Mouse (Mus musculus): ENCODE measurements around the gene Wfdc18. TPM values are rescaled to one million over a fixed set of nuclear protein-coding genes. Genes with fewer than 3 reads are reported as not detected.

The Wfdc18 gene
- polyA plus RNA-seq, 1 experiment from 2014 or later: 1.6 TPM

DNA sequence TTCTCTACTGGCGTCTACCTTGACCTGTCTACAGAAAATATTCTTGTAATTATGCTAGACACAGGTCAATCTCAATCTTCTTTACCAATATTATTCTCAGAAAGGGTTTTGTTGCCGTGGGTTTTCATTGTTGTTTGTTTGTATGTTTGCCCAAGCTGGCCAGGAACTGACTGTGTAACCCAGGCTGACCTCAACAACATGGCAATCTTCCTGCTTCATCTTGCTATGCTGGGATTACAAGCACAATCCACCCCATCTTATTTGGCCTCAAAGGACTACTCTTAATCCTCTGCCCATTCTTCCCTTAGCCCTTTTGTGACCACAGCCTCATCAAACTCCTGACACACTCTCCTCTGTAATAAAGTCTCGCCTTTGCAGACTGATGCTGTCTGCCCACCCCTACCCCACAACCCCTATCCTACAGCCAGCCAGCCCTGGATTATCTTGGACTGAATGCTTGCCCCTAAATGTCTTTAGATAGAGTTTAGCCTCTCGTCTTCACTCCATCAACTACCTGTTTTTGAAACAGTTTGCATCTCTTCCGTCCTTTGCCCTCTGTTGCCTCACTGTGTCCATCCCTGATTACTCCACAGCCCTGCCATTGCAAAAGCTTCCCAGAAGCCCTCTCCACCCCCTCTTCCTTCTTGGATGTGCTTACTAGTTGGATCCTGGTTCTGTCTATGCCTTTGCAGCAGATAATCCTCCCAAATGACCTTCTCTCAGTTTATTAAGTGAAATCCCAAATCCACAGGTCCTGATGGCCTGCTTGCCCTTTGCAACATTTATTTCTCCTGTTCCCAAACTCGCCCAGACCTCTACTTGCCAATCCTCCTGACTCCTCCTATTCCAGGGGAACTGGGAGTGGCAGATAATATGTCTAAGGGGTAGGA, 38.8 kb downstream of the Wfdc18 start:
- Histone ChIP-seq H3K9ac (ENCODE audit: low read depth, low read length) (no peak overlapping the region), H3K9me3 (replicated peaks; ENCODE audit: control insufficient read depth, low read length) (no peaks in the 10 kb centered on the region), H3K4me2 (no peak overlapping the region), H3K36me3 (ENCODE audit: control insufficient read depth, insufficient read depth, low read length) (no peaks in the 10 kb centered on the region), H3K27ac (ENCODE audit: low read depth, low read length) (no peak overlapping the region), H3K4me1 (ENCODE audit: control insufficient read depth, insufficient read depth, low read length) (no peaks in the 10 kb centered on the region), H3K4me3 (ENCODE audit: low read depth, low read length) (no peak overlapping the region), H3K27me3 (ENCODE audit: control insufficient read depth, insufficient read depth, low read length) (peaks cover 28% of the 10 kb centered on the region)
- no peak for ATAC-seq (replicated peaks; ENCODE audit: insufficient number of reproducible peaks, low FRiP score, low TSS enrichment)
- 62% methylated on average over 6 of the region's 6 CpGs for WGBS (ENCODE audit: insufficient replicate concordance)

- under 1% methylated on average over 47 of the region's 47 CpGs for WGBS (ENCODE audit: insufficient replicate concordance)
- Histone ChIP-seq H3K36me3 (ENCODE audit: control insufficient read depth, insufficient read depth, low read length) (peaks cover 13% of the 10 kb centered on the region), H3K27me3 (ENCODE audit: control insufficient read depth, insufficient read depth, low read length) (peaks cover 7% of the 10 kb centered on the region; the same call in 1 of the 2 replicates), H3K4me3 (ENCODE audit: low read depth, low read length) (peak within 1 kb of the TSS; percentile 86), H3K27ac (ENCODE audit: low read depth, low read length) (peak within 1 kb of the TSS; percentile 79), H3K9me3 (replicated peaks; ENCODE audit: control insufficient read depth, low read length) (no peaks in the 10 kb centered on the region), H3K4me2 (peak within 1 kb of the TSS; percentile 83), H3K4me1 (ENCODE audit: control insufficient read depth, insufficient read depth, low read length) (peaks cover 6% of the 10 kb centered on the region; the same call in 1 of the 2 replicates), H3K9ac (ENCODE audit: low read depth, low read length) (peak within 1 kb of the TSS; percentile 92)
- peak; percentile 84 for ATAC-seq (replicated peaks; ENCODE audit: insufficient number of reproducible peaks, low FRiP score, low TSS enrichment)
Observed at GRCm38 (mm10) chr11:83753581-83754181, 44.9 kb downstream of the Wfdc18 start, which contains the start of gene Heatr6. Heatr6 (plus strand) TSS chr11:83753696.

DNA sequence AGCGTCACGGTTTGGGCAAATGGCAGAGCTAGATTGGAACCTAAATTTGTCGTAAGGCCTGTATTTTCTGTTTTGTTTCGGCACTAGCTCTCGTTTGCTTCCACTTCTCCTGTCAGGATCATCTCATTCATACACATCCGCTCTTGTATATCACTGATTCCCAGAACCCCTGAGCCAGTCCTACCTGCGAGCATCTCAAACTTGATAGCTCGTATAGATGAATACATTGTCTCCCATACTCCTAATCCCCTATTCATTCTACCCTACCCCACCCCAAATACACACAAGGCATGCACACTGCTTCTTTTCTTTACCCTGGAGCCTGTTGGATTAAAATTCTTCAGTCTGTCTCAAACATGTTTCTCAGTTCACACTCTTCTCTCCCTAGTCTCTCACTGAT, 45.4 kb downstream of the Wfdc18 start:
- Histone ChIP-seq H3K4me1 (ENCODE audit: control insufficient read depth, insufficient read depth, low read length) (peaks cover 6% of the 10 kb centered on the region; the same call in 1 of the 2 replicates), H3K4me3 (ENCODE audit: low read depth, low read length) (peak overlapping the region; percentile 86), H3K9ac (ENCODE audit: low read depth, low read length) (peak overlapping the region; percentile 92), H3K36me3 (ENCODE audit: control insufficient read depth, insufficient read depth, low read length) (peaks cover 13% of the 10 kb centered on the region), H3K4me2 (peak overlapping the region; percentile 83), H3K27ac (ENCODE audit: low read depth, low read length) (peak overlapping the region; percentile 79), H3K9me3 (replicated peaks; ENCODE audit: control insufficient read depth, low read length) (no peaks in the 10 kb centered on the region), H3K27me3 (ENCODE audit: control insufficient read depth, insufficient read depth, low read length) (0 out of 2 replicates have a peak, but pooled peaks cover 2% of the 10 kb centered on the region)
- WGBS (ENCODE audit: insufficient replicate concordance): 12% methylated on average over 8 of the region's 8 CpGs
- no peak for ATAC-seq (replicated peaks; ENCODE audit: insufficient number of reproducible peaks, low FRiP score, low TSS enrichment)

Other genes with a start within 250 kb of the Wfdc18 start
- 3.3 and 5.6 TPM in 2 replicates for gene Mmp28, start 245.9 kb upstream of the Wfdc18 start, polyA plus RNA-seq (2014; fragmentation: Nextera tagmentation; extraction: Ambion mirVana)
- gene Taf15, start 235.9 kb upstream of the Wfdc18 start, polyA plus RNA-seq (2014; fragmentation: Nextera tagmentation; extraction: Ambion mirVana): 6.0 and 15.1 TPM in 2 replicates
- gene Heatr9, start 186.8 kb upstream of the Wfdc18 start, polyA plus RNA-seq (2014; fragmentation: Nextera tagmentation; extraction: Ambion mirVana): not detected in 2 replicates
- 0.35 TPM in 1 of 2 replicates, not detected in the other for gene Ccl5, start 178.5 kb upstream of the Wfdc18 start, polyA plus RNA-seq (2014; fragmentation: Nextera tagmentation; extraction: Ambion mirVana)
- 0.48 and 1.2 TPM in 2 replicates for gene Ccl9, start 130.4 kb upstream of the Wfdc18 start, polyA plus RNA-seq (2014; fragmentation: Nextera tagmentation; extraction: Ambion mirVana)
- 0.65 and 0.97 TPM in 2 replicates for gene Ccl6, start 115.9 kb upstream of the Wfdc18 start, polyA plus RNA-seq (2014; fragmentation: Nextera tagmentation; extraction: Ambion mirVana)
- not detected in 2 replicates for gene Rpl9-ps1, start 63.4 kb upstream of the Wfdc18 start, polyA plus RNA-seq (2014; fragmentation: Nextera tagmentation; extraction: Ambion mirVana)
- gene Ccl3, start 59.7 kb upstream of the Wfdc18 start, polyA plus RNA-seq (2014; fragmentation: Nextera tagmentation; extraction: Ambion mirVana): 1.4 and 1.5 TPM in 2 replicates
- 0.26 TPM in 1 of 2 replicates, not detected in the other for gene Ccl4, start 46.4 kb upstream of the Wfdc18 start, polyA plus RNA-seq (2014; fragmentation: Nextera tagmentation; extraction: Ambion mirVana)
- gene Wfdc17, start 5.0 kb upstream of the Wfdc18 start, polyA plus RNA-seq (2014; fragmentation: Nextera tagmentation; extraction: Ambion mirVana): 0.66 TPM in 1 of 2 replicates, not detected in the other
- not detected in 2 replicates for gene Wfdc21, start 37.9 kb downstream of the Wfdc18 start, polyA plus RNA-seq (2014; fragmentation: Nextera tagmentation; extraction: Ambion mirVana)
- gene Heatr6, start 44.7 kb downstream of the Wfdc18 start, polyA plus RNA-seq (2014; fragmentation: Nextera tagmentation; extraction: Ambion mirVana): 13.5 and 16.1 TPM in 2 replicates
- 0.30 TPM in 1 of 2 replicates, not detected in the other for gene Hnf1b, start 141.0 kb downstream of the Wfdc18 start, polyA plus RNA-seq (2014; fragmentation: Nextera tagmentation; extraction: Ambion mirVana)
- gene Ddx52, start 233.0 kb downstream of the Wfdc18 start, polyA plus RNA-seq (2014; fragmentation: Nextera tagmentation; extraction: Ambion mirVana): 26.2 and 27.4 TPM in 2 replicates